8 mouse cellular contexts compared by ENCODE assay signal in genomic region chr16:23107231-23107942, GRCm38 (mm10). TPM values are rescaled to one million over a fixed set of nuclear protein-coding genes. Genes with fewer than 3 reads are reported as not detected.
DNase-seq lines count a peak whose midpoint lies in the region; ATAC-seq and TF ChIP-seq lines count a peak whose summit lies in the region.

Gene Eif4a2, plus strand, starts transcription at chr16:23107444.

- peak; percentile 82 for DNase-seq in G1E (ENCODE audit: low spot score)
- DNase-seq in cerebellum, adult 18-20 months = peak; percentile 91 to 97
- peak; percentile 97 for DNase-seq in forebrain, postnatal 0 days
- peak; percentile 94 for DNase-seq in heart, postnatal 4 days
- DNase-seq in layer of hippocampus, adult 8-10 months (ENCODE audit: low spot score in 2 of 2) = peak; percentile 86 to 92
- peak; percentile 84 for DNase-seq in ovary, adult 18-20 months (ENCODE audit: low spot score)
- peak; percentile 95 for DNase-seq in thymus, postnatal 0 days (ENCODE audit: low spot score)

- H3K36me3 ChIP-seq in G1E (replicated peaks) = peaks cover 41% of the 10 kb centered on the region
- peaks cover 30% of the 10 kb centered on the region for H3K36me3 ChIP-seq in forebrain, postnatal 0 days (ENCODE audit: insufficient read depth)
- H3K36me3 ChIP-seq in lung, embryonic 15.5 days = peaks cover 36% of the 10 kb centered on the region

- peak within 1 kb of the TSS; percentile 100 for H3K9ac ChIP-seq in forebrain, postnatal 0 days
- H3K9ac ChIP-seq in lung, embryonic 15.5 days = peak within 1 kb of the TSS; percentile 100

- H3K27me3 ChIP-seq in G1E (ENCODE audit: insufficient read depth, low read length) = no peaks in the 10 kb centered on the region
- no peaks in the 10 kb centered on the region for H3K27me3 ChIP-seq in forebrain, postnatal 0 days (ENCODE audit: insufficient read depth, low read length)
- no peaks in the 10 kb centered on the region for H3K27me3 ChIP-seq in lung, embryonic 15.5 days

- no peaks in the 10 kb centered on the region for H3K9me3 ChIP-seq in G1E (replicated peaks)
- H3K9me3 ChIP-seq in forebrain, postnatal 0 days (ENCODE audit: low read length) = no peaks in the 10 kb centered on the region
- H3K9me3 ChIP-seq in lung, embryonic 15.5 days = no peaks in the 10 kb centered on the region

- 2% methylated on average over 71 of the region's 71 CpGs for WGBS in forebrain, postnatal 0 days
- under 1% methylated on average over 71 of the region's 71 CpGs for WGBS in lung, embryonic 15.5 days

- peak within 1 kb of the TSS; percentile 99 for H3K27ac ChIP-seq in forebrain, postnatal 0 days (ENCODE audit: low read depth, low read length)
- H3K27ac ChIP-seq in lung, embryonic 15.5 days = peak within 1 kb of the TSS; percentile 98

- peak within 1 kb of the TSS; percentile 97 for H3K4me3 ChIP-seq in G1E (ENCODE audit: low read depth, low read length)
- peak within 1 kb of the TSS; percentile 89 for H3K4me3 ChIP-seq in forebrain, postnatal 0 days (ENCODE audit: low read depth, low read length)
- peak within 1 kb of the TSS; percentile 98 for H3K4me3 ChIP-seq in lung, embryonic 15.5 days

- H3K4me1 ChIP-seq in G1E (ENCODE audit: insufficient read depth, low read depth, low read length) = peaks cover 35% of the 10 kb centered on the region
- peaks cover 11% of the 10 kb centered on the region for H3K4me1 ChIP-seq in forebrain, postnatal 0 days (ENCODE audit: insufficient read depth)
- H3K4me1 ChIP-seq in lung, embryonic 15.5 days = peaks cover 40% of the 10 kb centered on the region

- peak within 1 kb of the TSS; percentile 67 for H3K4me2 ChIP-seq in forebrain, postnatal 0 days (ENCODE audit: low read depth)
- H3K4me2 ChIP-seq in lung, embryonic 15.5 days = peak within 1 kb of the TSS; percentile 67

- TF ChIP-seq CTCF in G1E (IDR thresholded peaks at IDR 0.05; ENCODE audit: low read depth, low read length) = no peak
- TF ChIP-seq CTCF in forebrain, postnatal 0 days (IDR thresholded peaks at IDR 0.05; ENCODE audit: low read depth) = peak; percentile 47

- ATAC-seq in G1E (ENCODE audit: extremely low read depth, insufficient number of reproducible peaks, low FRiP score, poor library complexity, severe bottlenecking) = peak; percentile 67
- peak; percentile 91 for ATAC-seq in forebrain, postnatal 0 days
- ATAC-seq in lung, embryonic 15.5 days (ENCODE audit: borderline replicate concordance, extremely low read depth, low FRiP score, low TSS enrichment) = peak; percentile 93

RNA-seq across cellular contexts. Expression of gene Eif4a2, which starts in this region (rescaled TPM):
- 776 and 797 TPM in 2 replicates for total RNA-seq in G1E (2014; fragmentation: Nextera tagmentation)
- 849 and 913 TPM in 2 replicates for total RNA-seq in G1E (2017)
- polyA plus RNA-seq in G1E (2012) = 8.4 and 10.5 TPM in 2 replicates
- 948 and 1,017 TPM in 2 replicates for total RNA-seq in forebrain, postnatal 0 days (2014; rRNA removed)
- polyA plus RNA-seq in forebrain, postnatal 0 days (2015; fragmentation: Nextera tagmentation; extraction: Ambion mirVana) = 311 and 313 TPM in 2 replicates
- 100 to 1,000 TPM; 206 to 231 TPM for total RNA-seq in heart, postnatal 4 days (2021)
- total RNA-seq in layer of hippocampus, adult 8-10 months (2022) = 100 to 1,000 TPM; 842 to 987 (median 891) TPM
- 202 and 203 TPM in 2 replicates for polyA plus RNA-seq in lung, embryonic 15.5 days (2015; fragmentation: Nextera tagmentation; extraction: Ambion mirVana)
- polyA plus RNA-seq in thymus, postnatal 0 days (2015; fragmentation: Nextera tagmentation; extraction: Ambion mirVana) = 142 and 150 TPM in 2 replicates

Comparison
In these comparisons a context has a peak if more than half of its experiments do, and no peak if none do; other contexts are left out.
1. Peak in every context shown above with its lines: DNase-seq, ATAC-seq, H3K4me3 ChIP-seq and H3K27ac ChIP-seq.
2. RNA of gene Eif4a2 (polyA plus RNA-seq): 311 to 313 TPM in forebrain, postnatal 0 days, 202 to 203 TPM in lung, embryonic 15.5 days and 142 to 150 TPM in thymus, postnatal 0 days; 8.4 to 10.5 TPM in G1E; every median in the first group is over 10 times any median in the second.